Mouse (Mus musculus) ES-Bruce4 (cell line): Measurements from ENCODE around the gene Shisa8.

ENCODE experiments used
- EP300 ChIP-seq: IDR thresholded peaks from 2 replicates; pipeline ENCODE4 v1.6.1; 2011; ENCODE audit warnings: low read depth, low read length; ENCODE audit not compliant: insufficient read depth
- POLR2A ChIP-seq: IDR thresholded peaks from one replicate; pipeline ENCODE4 v1.8.1; 2011; ENCODE audit warnings: low read length; ENCODE audit not compliant: insufficient read depth

- TF ChIP-seq EP300 (peak; percentile 94), POLR2A (no peak)
These were observed 4.4 kb upstream of the Shisa8 start for GRCm38 (mm10) chr15:82217039-82217438.
